ENCODE assay signal across 15 mouse cellular contexts in the genomic region with DNA sequence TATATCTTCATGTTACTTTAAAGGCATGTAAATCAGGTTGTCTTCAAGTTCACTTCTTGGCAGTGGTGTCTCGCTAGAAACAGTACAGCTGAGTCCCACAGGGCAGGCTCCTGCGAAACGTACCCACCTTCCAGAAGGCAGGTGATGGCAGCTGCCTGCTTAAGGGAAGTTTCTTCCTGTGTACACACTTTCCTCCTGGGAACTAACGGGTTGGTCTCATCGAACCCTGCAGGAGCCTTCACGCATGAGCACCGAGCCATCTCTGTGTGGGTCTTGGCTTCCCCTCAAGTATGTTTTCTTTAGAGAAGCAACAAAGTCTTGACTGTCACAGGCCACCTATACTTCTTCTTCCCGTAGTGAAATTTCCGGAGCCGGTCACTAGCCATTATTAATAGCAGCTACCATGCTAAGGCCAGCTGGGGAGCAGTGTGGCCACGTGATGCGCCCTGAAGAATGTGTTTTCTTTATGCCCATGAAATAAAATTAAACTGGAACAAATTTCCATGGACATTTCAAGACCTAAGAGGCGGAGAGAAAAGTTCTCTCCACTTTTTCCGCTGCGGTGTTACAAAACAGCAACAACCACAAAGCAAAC.
DNase-seq lines count a peak whose midpoint lies in the region; ATAC-seq lines count a peak whose summit lies in the region.
"Had no signal": no experiment of that assay in that cellular context is flagged by ENCODE, and none has a peak within 500 bp of the region (broad histone marks: within the 10 kb centered on the region; RNA-seq: fewer than 3 reads in every experiment).

No protein-coding gene starts in this region.

- peak; percentile 9 to 15 for DNase-seq in cerebellum, postnatal 10 days
- DNase-seq in cerebellum, adult 11 months, result no peak
- peak; percentile 4 for DNase-seq in midbrain, embryonic 14.5 days
- DNase-seq in retina, embryonic 14.5 days (ENCODE audit: low spot score), result no peak

- 57% methylated on average over 15 of the region's 15 CpGs for WGBS in hindbrain, embryonic 16.5 days
- WGBS in hindbrain, embryonic 12.5 days, result 77% methylated on average over 15 of the region's 15 CpGs
- 72% methylated on average over 15 of the region's 15 CpGs for WGBS in midbrain, embryonic 14.5 days
- 83% methylated on average over 15 of the region's 15 CpGs for WGBS in midbrain, embryonic 13.5 days

- H3K4me2 ChIP-seq in hindbrain, embryonic 16.5 days (ENCODE audit: low read length), result no peak overlapping the region
- H3K4me2 ChIP-seq in hindbrain, embryonic 12.5 days (replicated peaks), result no peak overlapping the region
- no peak overlapping the region for H3K4me2 ChIP-seq in midbrain, embryonic 14.5 days (ENCODE audit: low read length)
- no peak overlapping the region for H3K4me2 ChIP-seq in midbrain, embryonic 13.5 days (replicated peaks)
- H3K4me2 ChIP-seq: intestine, embryonic 15.5 days had no signal

- no peak overlapping the region for H3K4me3 ChIP-seq in hindbrain, embryonic 16.5 days (ENCODE audit: low read length)
- H3K4me3 ChIP-seq in hindbrain, embryonic 12.5 days, result no peak overlapping the region
- H3K4me3 ChIP-seq in midbrain, embryonic 14.5 days (replicated peaks; ENCODE audit: low read depth, low read length), result no peak overlapping the region
- H3K4me3 ChIP-seq in midbrain, embryonic 13.5 days (replicated peaks), result no peak overlapping the region
- H3K4me3 ChIP-seq: forebrain, embryonic 12.5 days; heart, embryonic 10.5 days; intestine, embryonic 15.5 days had no signal

- no peaks in the 10 kb centered on the region for H3K27me3 ChIP-seq in hindbrain, embryonic 16.5 days (replicated peaks; ENCODE audit: control insufficient read depth, insufficient read depth, low read length)
- no peaks in the 10 kb centered on the region for H3K27me3 ChIP-seq in hindbrain, embryonic 12.5 days
- no peaks in the 10 kb centered on the region for H3K27me3 ChIP-seq in midbrain, embryonic 14.5 days (ENCODE audit: control insufficient read depth, insufficient read depth, low read length)
- H3K27me3 ChIP-seq in midbrain, embryonic 13.5 days, result no peaks in the 10 kb centered on the region
- H3K27me3 ChIP-seq: forebrain, embryonic 12.5 days; intestine, embryonic 15.5 days had no signal

- no peaks in the 10 kb centered on the region for H3K9me3 ChIP-seq in hindbrain, embryonic 16.5 days (ENCODE audit: control insufficient read depth, low read length)
- H3K9me3 ChIP-seq in hindbrain, embryonic 12.5 days (replicated peaks), result no peaks in the 10 kb centered on the region
- no peaks in the 10 kb centered on the region for H3K9me3 ChIP-seq in midbrain, embryonic 14.5 days (ENCODE audit: control insufficient read depth, low read length)
- no peaks in the 10 kb centered on the region for H3K9me3 ChIP-seq in midbrain, embryonic 13.5 days
- H3K9me3 ChIP-seq: forebrain, embryonic 12.5 days; heart, embryonic 10.5 days; intestine, embryonic 15.5 days; midbrain, embryonic 10.5 days had no signal

- H3K9ac ChIP-seq in hindbrain, embryonic 16.5 days (ENCODE audit: low read depth, low read length), result no peak overlapping the region
- H3K9ac ChIP-seq in hindbrain, embryonic 12.5 days, result no peak overlapping the region
- no peak overlapping the region for H3K9ac ChIP-seq in midbrain, embryonic 14.5 days (replicated peaks; ENCODE audit: low read length)
- H3K9ac ChIP-seq in midbrain, embryonic 13.5 days (replicated peaks), result no peak overlapping the region
- H3K9ac ChIP-seq: intestine, embryonic 15.5 days; liver, postnatal 0 days had no signal

- H3K27ac ChIP-seq in hindbrain, embryonic 16.5 days (ENCODE audit: low read depth, low read length), result no peak overlapping the region
- H3K27ac ChIP-seq in hindbrain, embryonic 12.5 days, result no peak overlapping the region
- H3K27ac ChIP-seq in midbrain, embryonic 14.5 days (replicated peaks; ENCODE audit: low read depth, low read length), result no peak overlapping the region
- no peak overlapping the region for H3K27ac ChIP-seq in midbrain, embryonic 13.5 days
- H3K27ac ChIP-seq: forebrain, embryonic 12.5 days; heart, embryonic 10.5 days; intestine, embryonic 15.5 days; macrophage; midbrain, embryonic 10.5 days; stomach, postnatal 0 days had no signal

- no peaks in the 10 kb centered on the region for H3K36me3 ChIP-seq in hindbrain, embryonic 16.5 days (ENCODE audit: control insufficient read depth, insufficient read depth, low read length)
- no peaks in the 10 kb centered on the region for H3K36me3 ChIP-seq in hindbrain, embryonic 12.5 days
- H3K36me3 ChIP-seq in midbrain, embryonic 14.5 days (ENCODE audit: control insufficient read depth, insufficient read depth, low read length), result no peaks in the 10 kb centered on the region
- H3K36me3 ChIP-seq in midbrain, embryonic 13.5 days, result no peaks in the 10 kb centered on the region
- H3K36me3 ChIP-seq: forebrain, embryonic 12.5 days; heart, embryonic 10.5 days; intestine, embryonic 15.5 days; midbrain, embryonic 10.5 days had no signal

- no peaks in the 10 kb centered on the region; the same call in 1 of the 2 replicates for H3K4me1 ChIP-seq in hindbrain, embryonic 16.5 days (ENCODE audit: control insufficient read depth, insufficient read depth, low read depth, low read length)
- no peaks in the 10 kb centered on the region for H3K4me1 ChIP-seq in hindbrain, embryonic 12.5 days
- H3K4me1 ChIP-seq in midbrain, embryonic 14.5 days (ENCODE audit: control insufficient read depth, insufficient read depth, low read length), result no peaks in the 10 kb centered on the region
- H3K4me1 ChIP-seq in midbrain, embryonic 13.5 days (replicated peaks), result no peaks in the 10 kb centered on the region
- H3K4me1 ChIP-seq: heart, embryonic 10.5 days; midbrain, embryonic 10.5 days had no signal

- ATAC-seq in hindbrain, embryonic 16.5 days, result peak; percentile 23; the same call in 1 of the 2 replicates
- no peak for ATAC-seq in hindbrain, embryonic 12.5 days (ENCODE audit: low FRiP score)
- ATAC-seq in midbrain, embryonic 14.5 days (ENCODE audit: low FRiP score, low TSS enrichment), result no peak
- no peak for ATAC-seq in midbrain, embryonic 13.5 days
- ATAC-seq: intestine, embryonic 15.5 days; liver, postnatal 0 days; lung, postnatal 0 days had no signal

Comparison
In these comparisons a context has a peak if more than half of its experiments do, and no peak if none do; other contexts are left out.
1. DNase-seq: peak in cerebellum, postnatal 10 days (2 of 2) and midbrain, embryonic 14.5 days (single experiment); none in cerebellum, adult 11 months (single experiment) and retina, embryonic 14.5 days (single experiment).